Mouse (Mus musculus) forebrain, postnatal 0 days (tissue): ENCODE measurements around the gene Crybb2. TPM values are rescaled to one million over a fixed set of nuclear protein-coding genes. Genes with fewer than 3 reads are reported as not detected.
A peak's percentile ranks its signal among the peaks of the same experiment; 100 is the strongest.

Source experiments
- ATAC-seq: fragments of 200-750 bp; cut with Nextera tagmentation; 2 replicates; pipeline ENCODE4 v1.8.0; 2017; ENCODE audit warnings: mild to moderate bottlenecking, moderate library complexity
- DNase-seq: peaks from one replicate; pipeline ENCODE4 v3.0.0-alpha.2; 2015
- H3K27ac ChIP-seq: fragments of 300-500 bp; sonication (generic); 2 replicates; pipeline ENCODE4 v1.5.1; 2014; ENCODE audit warnings: low read depth, mild to moderate bottlenecking, antibody characterized with exemption, low read length, moderate library complexity, mixed read lengths
- H3K27me3 ChIP-seq: fragments of 300-500 bp; sonication (generic); 2 replicates; pipeline ENCODE4 v1.6.1; 2014; ENCODE audit warnings: mild to moderate bottlenecking, low read length, mixed read lengths; ENCODE audit not compliant: insufficient read depth
- H3K36me3 ChIP-seq: fragments of 300-500 bp; sonication (generic); 2 replicates; pipeline ENCODE4 v1.6.1; 2014; ENCODE audit warnings: mild to moderate bottlenecking, moderate library complexity; ENCODE audit not compliant: insufficient read depth
- H3K4me1 ChIP-seq: fragments of 300-500 bp; sonication (generic); 2 replicates; pipeline ENCODE4 v1.6.1; 2014; ENCODE audit warnings: antibody characterized with exemption; ENCODE audit not compliant: insufficient read depth
- H3K4me2 ChIP-seq: fragments of 300-500 bp; sonication (generic); 2 replicates; pipeline ENCODE4 v1.6.1; 2014; ENCODE audit warnings: low read depth, mild to moderate bottlenecking, moderate library complexity
- H3K4me3 ChIP-seq: fragments of 300-500 bp; sonication (generic); 2 replicates; pipeline ENCODE4 v1.5.1; 2014; ENCODE audit warnings: low read depth, low read length, mixed read lengths
- H3K9ac ChIP-seq: fragments of 300-500 bp; sonication (generic); 2 replicates; pipeline ENCODE4 v1.6.1; 2014; ENCODE audit warnings: mild to moderate bottlenecking
- H3K9me3 ChIP-seq: fragments of 300-500 bp; sonication (generic); 2 replicates; pipeline ENCODE4 v1.6.1; 2016; ENCODE audit warnings: low read length
- CTCF ChIP-seq: sonication (generic); IDR thresholded peaks from 2 replicates; pipeline ENCODE4 v1.5.1; 2016; ENCODE audit warnings: antibody characterized with exemption, control low read depth, low read depth
- WGBS: fragments of 180-500 bp; shearing (Covaris S2); extraction: QIAGEN DNeasy Blood & Tissue Kit; methylation state at CpG from one replicate; pipeline ENCODE4 v1.1.7; 2014; 5-methylcytosine and 5-hydroxymethylcytosine counted together
- polyA plus RNA-seq: library from polyadenylated mRNA; unstranded; fragments of >200 nt; fragmentation: Nextera tagmentation; extraction: Ambion mirVana; gene quantifications from 2 replicates; pipeline ENCODE4 v1.2.1, GENCODE M21; 2015
- total RNA-seq: library from RNA; depleted of rRNA; stranded (reverse); fragments of >200 nt; gene quantifications from 2 replicates; pipeline ENCODE4 v1.2.3, GENCODE M21; 2014

Gene Crybb2
- total and polyA plus RNA-seq, 2 experiments from 2014 or later, result not detected

GRCm38 (mm10) chr5:113017004-113017403 lies 52.9 kb downstream of the Crybb2 start:
- no peak overlapping the region for H3K4me2 ChIP-seq
- H3K4me3 ChIP-seq, result no peak overlapping the region
- no peaks in the 10 kb centered on the region for H3K9me3 ChIP-seq
- no peak for TF ChIP-seq CTCF
- ATAC-seq (no peak), DNase-seq (no peak)
- H3K36me3 ChIP-seq, result no peaks in the 10 kb centered on the region
- no peak overlapping the region for H3K27ac ChIP-seq
- WGBS, result 96% methylated on average over 1 of the region's 1 CpGs
- H3K4me1 ChIP-seq, result peaks cover 3% of the 10 kb centered on the region
- H3K9ac ChIP-seq, result no peak overlapping the region
- no peaks in the 10 kb centered on the region for H3K27me3 ChIP-seq

GRCm38 (mm10) chr5:113015236-113016061 lies 54.5 kb downstream of the Crybb2 start, which contains the start of gene Grk3:
TSS of gene Grk3 (minus strand) at chr5:113015791.
- ATAC-seq (peak; percentile 81), DNase-seq (peak; percentile 71)
- no peak for TF ChIP-seq CTCF
- peak within 1 kb of the TSS; percentile 50; the same call in 1 of the 2 replicates for H3K27ac ChIP-seq
- H3K9ac ChIP-seq, result peak within 1 kb of the TSS; percentile 76
- H3K9me3 ChIP-seq, result no peaks in the 10 kb centered on the region
- no peaks in the 10 kb centered on the region for H3K27me3 ChIP-seq
- 5% methylated on average over 32 of the region's 52 CpGs for WGBS
- peak within 1 kb of the TSS; percentile 77 for H3K4me2 ChIP-seq
- H3K36me3 ChIP-seq, result no peaks in the 10 kb centered on the region
- peak within 1 kb of the TSS; percentile 66 for H3K4me3 ChIP-seq
- H3K4me1 ChIP-seq, result peaks cover 3% of the 10 kb centered on the region

GRCm38 (mm10) chr5:113014808-113015235 lies 55.1 kb downstream of the Crybb2 start:
- Histone ChIP-seq H3K9ac (peak overlapping the region; percentile 76), H3K36me3 (no peaks in the 10 kb centered on the region), H3K4me3 (peak overlapping the region; percentile 66), H3K27ac (peak overlapping the region; percentile 15; the same call in 1 of the 2 replicates), H3K27me3 (no peaks in the 10 kb centered on the region), H3K4me1 (peaks cover 3% of the 10 kb centered on the region), H3K4me2 (peak overlapping the region; percentile 77), H3K9me3 (no peaks in the 10 kb centered on the region)
- DNase-seq (peak; percentile 37), ATAC-seq (peak; percentile 38)
- WGBS, result 4% methylated on average over 14 of the region's 14 CpGs
- TF ChIP-seq CTCF, result no peak

GRCm38 (mm10) chr5:113014111-113014807 lies 55.7 kb downstream of the Crybb2 start:
- WGBS, result 37% methylated on average over 16 of the region's 16 CpGs
- peak overlapping the region; percentile 66 for H3K4me3 ChIP-seq
- ATAC-seq (0 out of 2 replicates have a peak, but pooled peaks have one; percentile 9), DNase-seq (peak; percentile 28)
- peak overlapping the region; percentile 77 for H3K4me2 ChIP-seq
- H3K27me3 ChIP-seq, result no peaks in the 10 kb centered on the region
- H3K36me3 ChIP-seq, result no peaks in the 10 kb centered on the region
- no peak for TF ChIP-seq CTCF
- H3K9me3 ChIP-seq, result no peaks in the 10 kb centered on the region
- H3K4me1 ChIP-seq, result peaks cover 3% of the 10 kb centered on the region
- peak overlapping the region; percentile 76 for H3K9ac ChIP-seq
- no peak overlapping the region for H3K27ac ChIP-seq

- no peaks in the 10 kb centered on the region for H3K36me3 ChIP-seq
- no peak overlapping the region for H3K27ac ChIP-seq
- no peak overlapping the region for H3K4me2 ChIP-seq
Measured at GRCm38 (mm10) chr5:113011926-113012325, 58.0 kb downstream of the Crybb2 start.

GRCm38 (mm10) chr5:113009183-113009820 lies 60.6 kb downstream of the Crybb2 start:
- ATAC-seq (no peak), DNase-seq (no peak)
- Histone ChIP-seq H3K27ac (no peak overlapping the region), H3K4me1 (no peaks in the 10 kb centered on the region; the same call in 1 of the 2 replicates), H3K9ac (no peak overlapping the region), H3K27me3 (no peaks in the 10 kb centered on the region), H3K36me3 (no peaks in the 10 kb centered on the region), H3K4me3 (no peak overlapping the region), H3K4me2 (no peak overlapping the region), H3K9me3 (no peaks in the 10 kb centered on the region)
- TF ChIP-seq CTCF, result no peak
- 90% methylated on average over 8 of the region's 8 CpGs for WGBS

More at GRCm38 (mm10) chr5:113011926-113012325, 58.0 kb downstream of the Crybb2 start:
- DNase-seq (no peak), ATAC-seq (no peak)
- no peaks in the 10 kb centered on the region for H3K9me3 ChIP-seq
- no peak for TF ChIP-seq CTCF
- 88% methylated on average over 10 of the region's 10 CpGs for WGBS
- H3K4me3 ChIP-seq, result no peak overlapping the region
- no peaks in the 10 kb centered on the region for H3K27me3 ChIP-seq
- H3K4me1 ChIP-seq, result peaks cover 3% of the 10 kb centered on the region
- H3K9ac ChIP-seq, result no peak overlapping the region
